Mouse (Mus musculus): Measurements from ENCODE around the gene Pcca.

DNA sequence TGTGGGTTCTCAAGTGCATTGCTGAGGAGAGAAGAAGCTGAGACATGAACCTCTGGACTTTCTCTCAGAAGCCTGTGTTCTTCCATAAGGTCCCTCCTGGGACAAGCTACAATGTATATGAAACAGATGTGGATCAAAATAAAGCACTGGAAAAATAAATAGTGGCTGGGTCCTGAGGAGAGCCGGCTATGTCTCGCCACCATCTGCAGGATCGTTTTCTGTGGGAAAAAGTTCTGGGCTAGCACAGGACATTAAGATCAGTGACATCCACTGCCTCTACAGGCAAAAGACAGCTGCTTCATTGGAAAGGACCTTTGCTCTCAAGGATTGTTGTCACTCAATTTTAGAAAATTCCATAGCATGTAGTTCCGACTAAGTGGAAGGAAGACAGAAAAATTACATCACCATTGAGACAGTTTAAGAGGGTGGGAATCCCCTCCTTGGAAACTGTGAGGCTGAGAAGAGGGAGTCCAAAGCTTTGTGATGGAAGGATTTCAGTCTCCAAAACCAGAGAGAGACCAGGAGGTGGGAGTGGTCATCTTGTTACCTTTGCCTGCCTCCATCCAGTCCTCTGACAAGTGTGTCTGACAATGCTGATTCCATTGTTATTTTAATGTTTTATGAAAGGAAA, 196.9 kb downstream of the Pcca start:
- TF ChIP-seq POLR2A (IDR thresholded peaks at IDR 0.05; ENCODE audit: control insufficient read depth, extremely low read depth, insufficient read depth, low read length, poor library complexity) = no peak
- TF ChIP-seq CTCF (IDR thresholded peaks at IDR 0.05; ENCODE audit: borderline replicate concordance, control insufficient read depth, extremely low read depth, insufficient read depth, low read length, poor library complexity) = no peak

Measured in thymus, adult 2 months (tissue).